Mouse (Mus musculus): ENCODE data around the gene H13. TPM values are rescaled to one million over a fixed set of nuclear protein-coding genes. Genes with fewer than 3 reads are reported as not detected.

Gene H13
- polyA plus RNA-seq (2012; ENCODE audit: low replicate concordance) = 109 and 191 TPM in 2 replicates

DNA sequence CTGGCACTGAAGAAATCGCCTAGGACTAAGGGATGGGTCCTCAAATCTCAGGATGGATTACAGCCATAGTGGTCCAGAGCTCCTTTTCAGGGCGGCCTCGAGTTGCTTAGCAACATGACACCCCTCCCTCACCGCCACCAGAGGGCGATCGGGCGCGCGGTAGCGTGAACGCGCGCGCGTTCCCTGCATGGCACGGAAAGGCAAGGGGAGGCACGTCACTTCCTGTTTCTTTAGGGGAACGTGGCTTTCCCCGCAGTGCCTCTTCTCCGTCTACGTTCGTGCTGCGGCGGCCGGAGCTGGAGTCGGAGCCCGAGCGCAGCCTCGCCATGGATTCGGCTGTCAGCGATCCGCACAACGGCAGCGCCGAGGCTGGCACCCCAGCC lies at the start of gene H13:
TSS of gene H13 (plus strand) at position 206 of the 383 bp plus-strand sequence.

DNA sequence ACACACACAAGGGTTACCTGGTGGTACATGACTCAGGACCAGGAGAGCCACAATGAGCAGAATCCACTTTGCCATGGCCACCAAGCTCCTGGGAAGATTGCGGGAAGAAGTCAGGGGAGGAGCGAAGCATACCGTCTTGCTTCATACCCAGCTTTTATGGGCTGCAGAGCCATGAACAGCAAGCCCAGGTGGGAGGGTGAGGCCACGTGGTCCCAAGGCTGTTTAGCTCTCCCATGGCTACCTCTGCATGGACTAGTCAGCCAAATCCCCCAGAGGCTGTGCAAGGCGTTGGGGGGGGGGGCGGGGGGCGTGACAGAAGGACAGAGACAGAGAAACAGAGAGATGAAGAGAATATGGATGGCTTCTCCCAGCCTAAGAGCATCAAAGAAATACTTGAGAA lies 46.3 kb upstream of the H13 start, which contains the start of gene Defb25:
TSS of gene Defb25 (minus strand) at position 101 of the 400 bp plus-strand sequence.

DNA sequence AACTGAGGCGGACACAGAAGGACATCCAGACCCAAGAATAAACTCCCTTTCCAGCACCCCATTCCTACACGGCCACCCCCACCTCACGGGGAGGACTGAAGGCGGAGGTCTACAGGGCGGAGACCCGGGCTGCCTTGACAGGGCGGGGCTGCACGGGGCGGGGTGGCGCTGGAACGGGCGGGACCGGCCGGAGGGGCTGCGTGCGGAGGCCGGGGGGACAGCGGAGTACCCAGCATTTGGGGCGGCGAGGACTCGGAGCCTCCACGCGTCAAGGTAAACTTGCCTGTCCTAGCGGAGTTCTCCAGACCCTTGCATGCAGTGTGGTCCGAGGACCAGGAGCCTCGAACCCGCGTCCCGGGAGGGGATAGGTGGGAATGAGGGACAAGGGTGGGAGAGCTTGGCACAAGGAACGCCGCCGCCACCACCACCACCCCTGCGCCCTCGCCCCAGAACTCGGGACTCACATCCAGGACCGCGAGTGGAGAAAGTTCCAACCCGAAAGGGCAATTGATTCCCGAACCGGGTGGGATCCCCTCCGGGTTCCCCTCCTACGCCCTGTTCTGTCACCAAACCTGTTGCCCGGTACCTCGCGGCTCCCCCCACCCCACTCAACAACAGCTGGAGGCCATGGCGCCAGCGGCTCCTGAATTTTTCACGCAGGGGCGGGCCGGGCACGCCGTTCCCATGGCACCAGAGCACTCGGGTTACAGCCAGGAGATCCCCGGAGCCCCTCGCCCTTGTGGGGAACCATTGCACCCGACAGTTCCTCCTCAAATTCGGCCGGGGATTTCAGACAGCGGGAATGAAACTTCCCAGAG lies 42.3 kb upstream of the H13 start, which contains the start of gene Rem1:
TSS of gene Rem1 (plus strand) at position 178 of the 818 bp plus-strand sequence.

DNA sequence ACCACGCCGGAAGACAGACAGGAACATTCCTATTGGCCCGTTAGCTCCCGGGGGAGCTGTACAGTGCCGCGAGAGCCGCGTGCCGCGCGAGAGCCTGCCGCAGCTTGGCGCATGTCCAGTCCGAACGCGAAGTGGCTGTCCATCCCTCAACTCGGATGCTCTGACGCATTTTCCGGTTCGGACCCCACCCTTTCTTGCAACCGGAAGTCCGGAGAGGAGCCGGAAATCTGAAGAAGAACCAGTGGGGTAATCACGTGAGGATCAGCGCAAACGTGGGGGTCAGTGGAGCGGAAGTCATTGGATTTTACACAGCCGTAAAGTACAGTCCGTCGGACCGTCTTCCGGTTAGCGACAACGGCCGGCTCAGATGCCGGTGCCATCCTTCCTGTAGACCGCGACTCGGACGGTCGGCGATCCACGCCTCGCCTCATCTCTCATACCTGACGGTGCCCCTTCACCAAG lies 17.6 kb downstream of the H13 start, which contains the start of gene Mcts2:
TSS of gene Mcts2 (plus strand) at position 230 of the 462 bp plus-strand sequence.

DNA sequence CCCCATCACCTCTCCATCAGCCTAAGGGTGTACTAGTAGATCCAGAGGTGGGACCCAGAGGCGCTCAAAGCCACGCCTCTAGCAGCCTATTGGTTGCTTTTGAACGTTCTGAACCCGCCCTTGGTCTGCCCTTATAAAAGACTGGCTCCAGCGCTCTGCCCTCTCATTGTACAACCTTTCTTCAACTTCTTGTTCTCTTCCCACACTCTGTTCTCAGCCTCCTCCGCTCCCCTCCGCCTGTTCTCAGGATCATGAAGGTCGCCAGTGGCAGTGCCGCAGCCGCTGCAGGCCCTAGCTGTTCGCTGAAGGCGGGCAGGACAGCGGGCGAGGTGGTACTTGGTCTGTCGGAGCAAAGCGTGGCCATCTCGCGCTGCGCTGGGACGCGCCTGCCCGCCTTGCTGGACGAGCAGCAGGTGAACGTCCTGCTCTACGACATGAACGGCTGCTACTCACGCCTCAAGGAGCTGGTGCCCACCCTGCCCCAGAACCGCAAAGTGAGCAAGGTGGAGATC lies 66.9 kb downstream of the H13 start, which contains the start of gene Id1:
TSS of gene Id1 (plus strand) at position 162 of the 512 bp plus-strand sequence.

DNA sequence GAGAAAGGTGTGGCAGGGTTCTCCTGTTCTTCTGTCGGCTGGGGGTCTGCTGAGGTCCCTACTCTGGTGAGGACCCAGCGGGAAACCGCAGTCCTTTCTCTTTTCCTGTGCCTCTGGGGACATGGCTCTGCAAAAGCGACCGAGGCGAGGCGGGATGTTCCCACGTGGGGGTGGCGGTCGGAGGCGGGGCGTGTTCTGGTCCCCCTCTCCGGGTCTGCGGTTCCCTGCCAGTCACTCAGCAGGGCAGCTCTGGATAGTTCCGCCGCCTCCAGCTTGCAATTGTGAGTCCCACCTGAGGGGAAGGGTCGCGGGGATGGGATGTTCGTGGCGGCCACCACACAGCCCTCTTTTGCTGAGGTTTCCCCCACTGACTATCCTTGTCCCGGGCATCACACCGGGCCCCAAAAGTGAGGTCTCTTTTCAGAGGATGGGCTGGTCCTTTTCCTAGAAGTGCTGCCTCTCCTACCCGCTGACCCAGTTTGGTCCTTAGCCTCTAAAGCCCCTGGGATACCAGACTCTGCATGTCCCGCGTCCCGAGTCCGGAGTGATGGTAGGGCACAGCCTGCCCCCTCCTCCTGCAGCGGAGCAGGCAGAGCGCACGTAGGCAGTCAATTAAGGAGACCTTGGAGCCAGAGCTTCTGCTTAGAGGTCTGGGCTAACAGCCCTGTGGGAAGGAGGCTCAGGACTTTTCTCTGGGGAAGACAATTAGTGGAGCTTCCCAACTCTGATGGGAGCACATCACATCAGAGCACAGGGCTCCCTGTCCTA lies 84.9 kb downstream of the H13 start, which contains the start of gene Cox4i2:
TSS of gene Cox4i2 (plus strand) at position 230 of the 768 bp plus-strand sequence.

Other genes with a start within 250 kb of the H13 start
- not detected in 2 replicates for gene Defb23, start 204.8 kb upstream of the H13 start, polyA plus RNA-seq (2012; ENCODE audit: low replicate concordance)
- not detected in 2 replicates for gene Defb20, start 192.4 kb upstream of the H13 start, polyA plus RNA-seq (2012; ENCODE audit: low replicate concordance)
- gene Defb22, start 179.3 kb upstream of the H13 start, polyA plus RNA-seq (2012; ENCODE audit: low replicate concordance) = not detected in 2 replicates
- gene Defb26, start 157.8 kb upstream of the H13 start, polyA plus RNA-seq (2012; ENCODE audit: low replicate concordance) = not detected in 2 replicates
- not detected in 2 replicates for gene Defb28, start 151.2 kb upstream of the H13 start, polyA plus RNA-seq (2012; ENCODE audit: low replicate concordance)
- not detected in 2 replicates for gene Defb29, start 129.4 kb upstream of the H13 start, polyA plus RNA-seq (2012; ENCODE audit: low replicate concordance)
- not detected in 2 replicates for gene Gm17416, start 100.1 kb upstream of the H13 start, polyA plus RNA-seq (2012; ENCODE audit: low replicate concordance)
- gene Defb21, start 96.7 kb upstream of the H13 start, polyA plus RNA-seq (2012; ENCODE audit: low replicate concordance) = not detected in 2 replicates
- gene Defb19, start 89.1 kb upstream of the H13 start, polyA plus RNA-seq (2012; ENCODE audit: low replicate concordance) = not detected in 2 replicates
- gene Defb45, start 70.1 kb upstream of the H13 start, polyA plus RNA-seq (2012; ENCODE audit: low replicate concordance) = not detected in 2 replicates
- not detected in 2 replicates for gene Defb36, start 65.1 kb upstream of the H13 start, polyA plus RNA-seq (2012; ENCODE audit: low replicate concordance)
- not detected in 2 replicates for gene Defb25, start 46.4 kb upstream of the H13 start, polyA plus RNA-seq (2012; ENCODE audit: low replicate concordance)
- 0.80 and 2.1 TPM in 2 replicates for gene Rem1, start 42.5 kb upstream of the H13 start, polyA plus RNA-seq (2012; ENCODE audit: low replicate concordance)
- 2.2 TPM in 1 of 2 replicates, not detected in the other for gene Mcts2, start 17.6 kb downstream of the H13 start, polyA plus RNA-seq (2012; ENCODE audit: low replicate concordance)
- 2.9 and 6.2 TPM in 2 replicates for gene Id1, start 66.8 kb downstream of the H13 start, polyA plus RNA-seq (2012; ENCODE audit: low replicate concordance)
- gene Cox4i2, start 84.7 kb downstream of the H13 start, polyA plus RNA-seq (2012; ENCODE audit: low replicate concordance) = 0.35 TPM in 1 of 2 replicates, not detected in the other
- gene Bcl2l1, start 162.3 kb downstream of the H13 start, polyA plus RNA-seq (2012; ENCODE audit: low replicate concordance) = 97.0 and 169 TPM in 2 replicates
- gene Tpx2, start 178.5 kb downstream of the H13 start, polyA plus RNA-seq (2012; ENCODE audit: low replicate concordance) = 9.2 and 11.6 TPM in 2 replicates
- not detected in 2 replicates for gene Mylk2, start 241.9 kb downstream of the H13 start, polyA plus RNA-seq (2012; ENCODE audit: low replicate concordance)